Mouse (Mus musculus): ENCODE measurements around the gene Ngdn. TPM values are rescaled to one million over a fixed set of nuclear protein-coding genes. Genes with fewer than 3 reads are reported as not detected.

The Ngdn gene
- total RNA-seq, 2 experiments from 2014 or later, result 63.3 to 72.1 TPM

DNA sequence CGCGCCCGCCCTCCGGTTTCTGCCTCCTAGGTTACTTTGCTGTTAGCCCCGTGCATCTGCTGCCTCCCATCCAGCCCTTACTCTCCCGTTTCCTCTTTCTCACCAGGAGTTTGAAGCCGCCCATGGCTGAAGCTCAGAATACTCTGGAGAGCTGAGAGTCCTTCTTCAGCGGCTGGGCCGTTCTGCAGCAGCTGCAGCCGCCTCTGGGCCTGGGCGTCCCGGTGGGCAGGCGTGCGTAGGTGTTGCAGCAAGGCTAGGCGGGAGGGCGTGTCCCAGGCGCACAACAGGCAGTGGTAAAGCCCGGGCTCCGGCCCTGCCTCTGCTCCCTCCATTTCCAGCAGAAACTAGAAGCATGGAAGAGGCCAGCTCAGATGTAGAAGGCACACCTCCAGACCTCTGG is 56.5 kb downstream of the Ngdn start:
- no peak for ATAC-seq (replicated peaks; ENCODE audit: poor library complexity)

Other genes starting within 250 kb of the Ngdn start
- gene Slc7a8, start 233.5 kb upstream of the Ngdn start, total RNA-seq (2015), result 4.7 and 7.7 TPM in 2 replicates
- gene Slc7a8, start 233.5 kb upstream of the Ngdn start, total RNA-seq (2017), result 1.4 and 2.0 TPM in 2 replicates
- gene Rnf212b, start 201.3 kb upstream of the Ngdn start, total RNA-seq (2015), result not detected in 2 replicates
- not detected in 2 replicates for gene Rnf212b, start 201.3 kb upstream of the Ngdn start, total RNA-seq (2017)
- 9.6 and 20.5 TPM in 2 replicates for gene Homez, start 144.5 kb upstream of the Ngdn start, total RNA-seq (2015)
- gene Homez, start 144.5 kb upstream of the Ngdn start, total RNA-seq (2017), result 10.0 and 15.0 TPM in 2 replicates
- 19.0 and 26.3 TPM in 2 replicates for gene Ppp1r3e, start 137.9 kb upstream of the Ngdn start, total RNA-seq (2015)
- 2.8 and 5.0 TPM in 2 replicates for gene Ppp1r3e, start 137.9 kb upstream of the Ngdn start, total RNA-seq (2017)
- 3.5 and 4.0 TPM in 2 replicates for gene Bcl2l2, start 132.1 kb upstream of the Ngdn start, total RNA-seq (2015)
- 7.2 and 9.5 TPM in 2 replicates for gene Bcl2l2, start 132.1 kb upstream of the Ngdn start, total RNA-seq (2017)
- gene Gm20521, start 132.0 kb upstream of the Ngdn start, total RNA-seq (2015), result not detected in 2 replicates
- 0.30 and 1.5 TPM in 2 replicates for gene Gm20521, start 132.0 kb upstream of the Ngdn start, total RNA-seq (2017)
- 103 and 113 TPM in 2 replicates for gene Pabpn1, start 123.0 kb upstream of the Ngdn start, total RNA-seq (2015)
- 320 and 416 TPM in 2 replicates for gene Pabpn1, start 123.0 kb upstream of the Ngdn start, total RNA-seq (2017)
- 1.3 and 3.0 TPM in 2 replicates for gene Slc22a17, start 102.3 kb upstream of the Ngdn start, total RNA-seq (2015)
- 1.3 and 1.4 TPM in 2 replicates for gene Slc22a17, start 102.3 kb upstream of the Ngdn start, total RNA-seq (2017)
- gene Efs, start 89.3 kb upstream of the Ngdn start, total RNA-seq (2015), result not detected in 2 replicates
- gene Efs, start 89.3 kb upstream of the Ngdn start, total RNA-seq (2017), result not detected in 2 replicates
- gene Il25, start 82.8 kb upstream of the Ngdn start, total RNA-seq (2015), result not detected in 2 replicates
- not detected in 2 replicates for gene Il25, start 82.8 kb upstream of the Ngdn start, total RNA-seq (2017)
- not detected in 2 replicates for gene Cmtm5, start 79.2 kb upstream of the Ngdn start, total RNA-seq (2015)
- gene Cmtm5, start 79.2 kb upstream of the Ngdn start, total RNA-seq (2017), result not detected in 2 replicates
- gene Myh6, start 48.5 kb upstream of the Ngdn start, total RNA-seq (2015), result not detected in 2 replicates
- gene Myh6, start 48.5 kb upstream of the Ngdn start, total RNA-seq (2017), result not detected in 2 replicates
- not detected in 2 replicates for gene Gm17428, start 38.5 kb upstream of the Ngdn start, total RNA-seq (2015)
- not detected in 2 replicates for gene Gm17428, start 38.5 kb upstream of the Ngdn start, total RNA-seq (2017)
- not detected in 2 replicates for gene Myh7, start 20.8 kb upstream of the Ngdn start, total RNA-seq (2015)
- gene Myh7, start 20.8 kb upstream of the Ngdn start, total RNA-seq (2017), result not detected in 2 replicates
- 2.5 and 3.1 TPM in 2 replicates for gene Zfhx2, start 76.9 kb downstream of the Ngdn start, total RNA-seq (2015)
- 0.75 and 1.1 TPM in 2 replicates for gene Zfhx2, start 76.9 kb downstream of the Ngdn start, total RNA-seq (2017)
- 7.3 and 7.7 TPM in 2 replicates for gene Thtpa, start 79.3 kb downstream of the Ngdn start, total RNA-seq (2015)
- gene Thtpa, start 79.3 kb downstream of the Ngdn start, total RNA-seq (2017), result 10.9 and 11.5 TPM in 2 replicates
- 31.3 and 52.7 TPM in 2 replicates for gene Ap1g2, start 91.1 kb downstream of the Ngdn start, total RNA-seq (2015)
- 17.4 and 18.3 TPM in 2 replicates for gene Ap1g2, start 91.1 kb downstream of the Ngdn start, total RNA-seq (2017)
- not detected in 2 replicates for gene Jph4, start 101.5 kb downstream of the Ngdn start, total RNA-seq (2015)
- gene Jph4, start 101.5 kb downstream of the Ngdn start, total RNA-seq (2017), result not detected in 2 replicates
- not detected in 2 replicates for gene Dhrs2, start 206.6 kb downstream of the Ngdn start, total RNA-seq (2015)
- gene Dhrs2, start 206.6 kb downstream of the Ngdn start, total RNA-seq (2017), result not detected in 2 replicates